Comparison of ENCODE assay signal across 17 mouse cellular contexts in the genomic region with DNA sequence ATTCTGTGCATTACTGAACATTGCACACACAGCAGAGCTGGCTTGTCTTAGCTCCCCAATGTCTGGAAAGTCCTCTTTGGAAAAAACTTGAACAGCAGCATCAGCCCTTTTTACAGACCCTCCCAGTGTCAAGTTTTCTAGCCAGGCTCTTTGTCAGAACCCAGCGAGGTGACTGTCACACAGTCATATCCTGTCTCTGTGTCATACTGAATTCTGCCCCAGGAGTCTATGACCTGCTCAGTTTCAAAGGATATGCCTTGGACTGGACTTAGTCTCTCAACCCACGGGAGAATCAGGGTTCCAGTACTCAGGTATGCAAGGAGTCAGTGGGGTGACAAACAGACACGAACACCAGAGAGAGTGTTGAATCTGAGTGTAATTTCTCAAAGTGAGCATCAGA.
"Had no signal": no experiment of that assay in that cellular context is flagged by ENCODE, and none has a peak within 500 bp of the region (broad histone marks: within the 10 kb centered on the region; RNA-seq: fewer than 3 reads in every experiment).

No protein-coding gene starts in this region.

- H3K27me3 ChIP-seq: intestine, embryonic 15.5 days; liver, embryonic 13.5 days; megakaryocyte, embryonic 14.5 days; midbrain, embryonic 13.5 days; neural tube, embryonic 12.5 days; neural tube, embryonic 15.5 days; stomach, embryonic 15.5 days had no signal

- H3K4me3 ChIP-seq: intestine, embryonic 15.5 days; liver, embryonic 13.5 days; megakaryocyte, embryonic 14.5 days; midbrain, embryonic 10.5 days; midbrain, embryonic 13.5 days; neural tube, embryonic 12.5 days; neural tube, embryonic 15.5 days; stomach, embryonic 15.5 days had no signal

- H3K9me3 ChIP-seq: intestine, embryonic 15.5 days; stomach, embryonic 15.5 days had no signal

- H3K36me3 ChIP-seq: intestine, embryonic 15.5 days; midbrain, embryonic 10.5 days; midbrain, embryonic 13.5 days; neural tube, embryonic 12.5 days; neural tube, embryonic 15.5 days; stomach, embryonic 15.5 days had no signal

- H3K4me1 ChIP-seq: intestine, embryonic 15.5 days; liver, embryonic 13.5 days; midbrain, embryonic 10.5 days; midbrain, embryonic 13.5 days; neural tube, embryonic 12.5 days; neural tube, embryonic 15.5 days; stomach, embryonic 15.5 days had no signal

- H3K27ac ChIP-seq: intestine, embryonic 15.5 days; liver, embryonic 13.5 days; midbrain, embryonic 10.5 days; midbrain, embryonic 13.5 days; neural tube, embryonic 12.5 days; neural tube, embryonic 15.5 days; stomach, embryonic 15.5 days had no signal

- DNase-seq: kidney, adult 11 months; kidney, adult 8-10 months; kidney, postnatal 14 days; kidney, postnatal 4 days; layer of hippocampus, adult 9-11 months; liver, embryonic 13.5 days; lung, adult 2 months; lung, postnatal 14 days; lung, postnatal 4 days; thymus, postnatal 25 days had no signal
